Mouse (Mus musculus) thymus, adult 2 months (tissue): ENCODE measurements around the gene Keap1.

Experiments
- CTCF ChIP-seq: fragments of 200-500 bp; IDR thresholded peaks from 2 replicates; pipeline ENCODE4 v1.5.1; 2012; ENCODE audit warnings: mild to moderate bottlenecking, control low read depth, low read length, moderate library complexity, borderline replicate concordance; ENCODE audit not compliant: control insufficient read depth, poor library complexity, insufficient read depth; ENCODE audit errors: extremely low read depth
- POLR2A ChIP-seq: fragments of 200-500 bp; IDR thresholded peaks from 2 replicates; pipeline ENCODE4 v1.6.1; 2012; ENCODE audit warnings: mild to moderate bottlenecking, low read length, control low read depth, moderate library complexity; ENCODE audit not compliant: control insufficient read depth, poor library complexity, insufficient read depth; ENCODE audit errors: extremely low read depth

DNA sequence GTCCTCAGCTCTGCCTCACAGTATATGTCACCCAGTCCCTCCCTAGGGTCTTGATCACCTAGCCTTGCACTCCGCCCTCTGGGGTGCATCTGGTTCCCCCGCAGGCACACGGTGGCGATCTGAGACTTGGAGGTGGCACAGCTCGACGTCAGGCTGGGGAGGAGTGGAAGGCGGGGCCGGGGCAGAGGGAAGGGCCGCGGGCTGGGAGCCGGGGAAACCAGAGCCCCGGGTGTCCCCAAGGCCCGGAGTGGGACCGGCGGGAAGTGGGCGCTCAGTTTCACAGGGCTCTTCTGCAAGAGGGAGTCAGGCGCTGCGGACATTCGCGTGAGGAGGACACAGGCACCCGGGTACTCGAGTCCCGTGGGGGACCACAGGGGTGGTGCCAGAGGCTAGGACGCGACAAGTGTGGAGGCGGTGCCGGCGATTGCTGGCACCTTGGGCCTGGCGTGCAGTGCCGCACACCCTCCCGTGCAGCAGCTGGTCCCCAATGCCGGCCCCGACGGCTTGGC, 55.2 kb downstream of the Keap1 start:
- TF ChIP-seq POLR2A (no peak), CTCF (peak; percentile 21; the same call in 1 of the 2 replicates)
